Mouse (Mus musculus) spleen, embryonic (tissue): ENCODE data around the gene Zkscan16.

Source experiments
- CTCF ChIA-PET: fragments of 350-600 bp; sonication (Branson Sonifier 250); formaldehyde crosslinking; loops from one replicate; lab custom pipeline; 2022; lab: Charles Lee

The Zkscan16 gene

GRCm38 (mm10) chr4:58997081-58997480 lies 53.7 kb downstream of the Zkscan16 start:
- CTCF ChIA-PET: interaction anchor here (0.6 kb wide), 1 partner anchor 10 kb away, joined by 4 read pairs; the partner anchor contains the start of gene Ptgr1

DNA sequence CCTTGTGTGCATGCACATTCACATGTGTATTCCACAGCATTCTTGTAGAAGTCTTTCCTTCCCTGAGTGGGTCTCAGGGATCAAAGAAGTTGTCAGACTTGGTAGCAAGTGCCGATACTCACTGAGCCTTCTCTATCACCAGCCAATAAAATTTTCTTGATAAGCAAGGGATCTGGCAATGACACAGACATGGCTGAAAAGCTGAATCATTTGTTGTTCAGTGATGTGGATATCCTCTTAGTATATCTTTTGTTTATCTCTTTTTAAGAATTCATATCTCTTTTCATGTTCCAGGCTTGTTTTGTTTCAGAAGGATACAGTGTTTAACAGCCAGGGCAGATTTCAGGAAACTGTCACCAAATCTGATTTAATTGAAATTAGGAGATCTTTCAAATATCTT lies 55.3 kb downstream of the Zkscan16 start:
- CTCF ChIA-PET: interaction anchor here (0.7 to 0.9 kb wide), 2 partner anchors 22 to 501 kb away, joined by 3 read pairs; no protein-coding TSS in a partner anchor

DNA sequence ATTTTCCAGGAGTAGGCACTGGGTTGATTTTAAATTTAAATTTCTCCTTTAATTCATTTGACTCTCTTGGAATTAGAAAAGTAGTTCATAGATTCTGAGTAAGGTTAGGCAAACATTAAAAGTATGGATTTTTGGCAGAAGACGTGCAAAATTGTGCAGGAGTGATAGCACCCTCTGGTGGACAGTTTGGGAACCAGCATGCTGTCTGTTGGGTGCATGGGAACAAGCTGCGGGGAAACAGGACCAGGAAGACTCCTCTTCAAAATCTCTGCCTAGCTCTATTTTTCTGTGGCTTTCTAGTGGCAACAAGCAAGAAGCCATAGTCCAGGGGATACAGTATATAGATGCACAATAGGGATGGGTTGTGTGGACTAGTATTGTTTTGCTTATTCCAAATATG lies 56.3 kb downstream of the Zkscan16 start:
- CTCF ChIA-PET: interaction anchor here (0.6 to 1.5 kb wide), 3 partner anchors 14 to 46 kb away, joined by 3 to 4 read pairs (median 4); no protein-coding TSS in a partner anchor

GRCm38 (mm10) chr4:59000614-59001013 lies 57.2 kb downstream of the Zkscan16 start:
- CTCF ChIA-PET: interaction anchor here (0.5 to 1.5 kb wide), 3 partner anchors 15 to 168 kb away, joined by 3 to 16 read pairs (median 4); no protein-coding TSS in a partner anchor

DNA sequence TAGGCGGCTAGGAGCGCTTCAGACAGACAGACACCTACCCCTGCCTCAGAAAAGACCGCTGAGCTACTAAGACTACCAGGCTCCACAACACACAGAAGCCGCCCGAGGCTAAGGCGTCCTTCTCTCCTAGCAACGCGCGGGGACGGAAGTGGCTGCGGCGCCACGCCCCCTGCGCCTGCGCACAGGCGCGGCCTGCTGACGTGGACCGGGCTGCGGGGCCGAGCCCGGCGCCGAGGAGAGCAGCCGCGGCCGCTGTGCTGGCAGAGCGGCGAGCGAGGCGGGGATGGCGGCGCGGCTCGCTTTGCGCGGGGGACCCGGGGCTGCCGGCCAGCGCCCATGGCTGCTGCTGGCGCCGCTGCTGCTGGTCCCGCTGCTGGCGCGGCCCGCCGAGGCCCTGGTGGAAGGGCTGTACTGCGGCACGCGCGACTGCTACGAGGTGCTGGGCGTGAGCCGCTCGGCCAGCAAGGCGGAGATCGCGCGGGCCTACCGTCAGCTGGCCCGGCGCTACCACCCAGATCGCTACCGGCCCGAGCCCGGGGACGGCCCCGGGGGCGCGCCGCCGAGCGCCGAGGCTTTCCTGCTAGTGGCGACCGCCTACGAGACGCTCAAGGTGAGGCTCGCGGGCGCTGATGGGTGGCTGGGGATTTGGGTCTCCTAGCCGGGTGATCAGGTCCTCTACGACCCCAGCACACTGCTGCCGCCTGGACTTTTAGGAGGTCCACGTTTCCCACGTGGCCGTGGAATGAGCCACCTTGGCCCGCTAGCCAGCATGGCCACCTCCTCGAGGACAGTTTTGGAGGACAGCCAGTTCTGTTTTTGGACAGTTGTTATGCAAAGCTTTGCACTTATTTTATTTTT lies 59.7 kb downstream of the Zkscan16 start, which contains the start of gene Gm20503:
Gene Gm20503, plus strand, starts transcription at position 263 of the 858 bp plus-strand sequence.
- CTCF ChIA-PET: interaction anchor here (1.4 kb wide), 1 partner anchor 32 kb away, joined by 4 read pairs; the partner anchor contains the start of gene Gng10

GRCm38 (mm10) chr4:59003806-59004200 lies 60.4 kb downstream of the Zkscan16 start:
- CTCF ChIA-PET: interaction anchor here (1.4 kb wide), 1 partner anchor 31 kb away, joined by 4 read pairs; the partner anchor contains the start of gene Gng10

GRCm38 (mm10) chr4:59006211-59006610 lies 62.8 kb downstream of the Zkscan16 start:
- CTCF ChIA-PET: no interaction called here

- CTCF ChIA-PET: no interaction called here
Observed at GRCm38 (mm10) chr4:59007016-59007415, 63.6 kb downstream of the Zkscan16 start.
